Mouse (Mus musculus): ENCODE data around the gene H2-D1. TPM values are rescaled to one million over a fixed set of nuclear protein-coding genes. Genes with fewer than 3 reads are reported as not detected.

H2-D1 gene
- 46.9 and 51.7 TPM in 2 replicates for polyA plus RNA-seq (2014; fragmentation: Nextera tagmentation; extraction: Ambion mirVana)

DNA sequence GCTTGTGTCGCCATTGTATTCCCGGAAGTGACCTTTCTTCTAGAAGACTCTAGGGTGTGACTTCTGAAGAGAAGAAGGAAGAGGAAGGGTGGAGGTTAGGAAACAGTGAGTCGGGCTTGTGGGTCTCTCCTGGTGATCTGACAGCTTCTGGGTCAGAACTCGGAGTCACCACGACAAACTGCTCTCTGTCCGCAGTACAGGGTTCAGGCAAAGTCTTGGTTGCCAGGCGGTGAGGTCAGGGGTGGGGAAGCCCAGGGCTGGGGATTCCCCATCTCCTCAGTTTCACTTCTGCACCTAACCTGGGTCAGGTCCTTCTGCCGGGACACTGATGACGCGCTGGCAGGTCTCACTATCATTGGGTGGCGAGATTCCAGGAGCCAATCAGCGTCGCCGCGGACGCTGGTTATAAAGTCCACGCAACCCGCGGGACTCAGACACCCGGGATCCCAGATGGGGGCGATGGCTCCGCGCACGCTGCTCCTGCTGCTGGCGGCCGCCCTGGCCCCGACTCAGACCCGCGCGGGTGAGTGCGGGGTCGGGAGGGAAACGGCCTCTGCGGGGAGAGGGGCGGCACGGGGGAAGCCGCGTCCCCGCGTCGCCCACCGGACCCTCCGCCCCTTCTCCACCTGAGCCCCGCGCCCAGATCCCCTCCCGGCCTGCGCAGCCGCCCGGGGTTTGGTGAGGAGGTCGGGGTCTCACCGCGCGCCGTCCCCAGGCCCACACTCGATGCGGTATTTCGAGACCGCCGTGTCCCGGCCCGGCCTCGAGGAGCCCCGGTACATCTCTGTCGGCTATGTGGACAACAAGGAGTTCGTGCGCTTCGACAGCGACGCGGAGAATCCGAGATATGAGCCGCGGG lies at the start of gene H2-D1:
H2-D1 (plus strand) TSS at position 67 of the 859 bp plus-strand sequence.
- peak within 1 kb of the TSS; percentile 63 for H3K4me3 ChIP-seq (ENCODE audit: low read depth, low read length)
- ATAC-seq (ENCODE audit: low read depth): peak; percentile 90
- 2% methylated on average over 39 of the region's 73 CpGs for WGBS
- peak within 1 kb of the TSS; percentile 95 for H3K4me2 ChIP-seq (ENCODE audit: low read depth, low read length)
- DNase-seq (ENCODE audit: low spot score): peak; percentile 91
- no peaks in the 10 kb centered on the region for H3K9me3 ChIP-seq (ENCODE audit: control insufficient read depth, low read length)
- H3K36me3 ChIP-seq (ENCODE audit: control insufficient read depth, insufficient read depth, low read length): no peaks in the 10 kb centered on the region
- H3K27me3 ChIP-seq (replicated peaks; ENCODE audit: control insufficient read depth, insufficient read depth, low read length): peaks cover 32% of the 10 kb centered on the region
- H3K4me1 ChIP-seq (ENCODE audit: control insufficient read depth, insufficient read depth, low read length): no peaks in the 10 kb centered on the region
- H3K9ac ChIP-seq (ENCODE audit: low read depth, low read length): peak within 1 kb of the TSS; percentile 66
- no peak within 1 kb of the TSS for H3K27ac ChIP-seq (replicated peaks; ENCODE audit: low read depth, low read length)

DNA sequence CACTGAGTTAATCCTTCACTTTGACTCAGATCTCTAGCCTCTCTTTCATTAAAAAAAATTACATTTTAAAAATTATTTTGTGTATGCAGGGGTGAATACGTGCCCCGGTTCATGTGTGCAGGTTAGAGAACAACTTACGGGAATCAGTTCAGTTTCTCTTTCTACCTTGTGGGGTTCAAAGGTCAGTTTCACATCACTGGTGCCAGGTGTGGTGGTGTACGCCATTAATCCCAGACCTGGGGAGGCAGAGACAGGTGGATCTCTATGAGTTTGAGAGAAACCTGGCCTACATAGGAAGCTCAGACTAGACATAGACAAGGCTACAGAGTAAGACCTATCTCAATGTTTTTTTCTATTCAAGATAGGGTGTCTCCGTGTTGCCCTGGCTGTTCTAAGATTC lies 49.5 kb upstream of the H2-D1 start:
- H3K36me3 ChIP-seq (ENCODE audit: control insufficient read depth, insufficient read depth, low read length): no peaks in the 10 kb centered on the region
- no peak for ATAC-seq (ENCODE audit: low read depth)
- no peaks in the 10 kb centered on the region for H3K27me3 ChIP-seq (replicated peaks; ENCODE audit: control insufficient read depth, insufficient read depth, low read length)
- no peak overlapping the region for H3K9ac ChIP-seq (ENCODE audit: low read depth, low read length)
- DNase-seq (ENCODE audit: low spot score): no peak
- no peaks in the 10 kb centered on the region for H3K4me1 ChIP-seq (ENCODE audit: control insufficient read depth, insufficient read depth, low read length)
- 92% methylated on average over 5 of the region's 5 CpGs for WGBS
- H3K4me3 ChIP-seq (ENCODE audit: low read depth, low read length): no peak overlapping the region
- H3K9me3 ChIP-seq (ENCODE audit: control insufficient read depth, low read length): no peaks in the 10 kb centered on the region
- no peak overlapping the region for H3K27ac ChIP-seq (replicated peaks; ENCODE audit: low read depth, low read length)
- H3K4me2 ChIP-seq (ENCODE audit: low read depth, low read length): no peak overlapping the region

DNA sequence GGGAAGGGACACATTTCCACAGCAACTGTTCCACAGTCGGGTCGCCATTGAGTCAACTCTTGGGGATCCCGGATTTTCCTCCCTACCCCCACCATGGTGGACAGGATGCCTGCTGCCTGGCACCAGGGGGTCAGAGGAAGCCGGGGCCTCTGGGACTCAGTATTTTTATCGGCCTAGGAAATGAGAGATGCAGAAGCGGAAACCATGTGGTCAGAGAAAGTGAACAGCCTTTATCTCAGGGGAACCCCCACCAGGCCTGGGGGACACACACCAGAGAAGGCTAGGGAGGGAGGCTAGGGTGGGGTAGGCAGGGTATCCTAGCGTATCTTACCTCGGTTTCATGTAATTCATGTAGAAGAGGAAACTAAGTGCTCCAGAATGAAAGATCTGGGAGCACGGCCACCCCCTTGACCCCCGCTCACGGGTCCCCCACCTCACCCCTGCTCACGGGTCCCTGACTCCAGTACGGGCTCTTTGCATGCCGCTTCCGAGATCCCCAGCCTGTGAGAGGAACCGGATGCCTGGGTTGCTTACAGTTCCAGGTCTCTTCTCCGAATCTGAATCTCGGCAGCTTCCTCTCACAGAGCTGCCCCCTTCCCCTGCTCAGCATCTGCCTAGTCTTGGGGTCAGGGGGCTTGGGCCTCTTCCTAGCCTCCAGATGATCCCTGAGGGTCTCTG lies 43.9 kb upstream of the H2-D1 start:
- 77% methylated on average over 18 of the region's 18 CpGs for WGBS
- H3K27ac ChIP-seq (replicated peaks; ENCODE audit: low read depth, low read length): no peak overlapping the region
- no peak for ATAC-seq (ENCODE audit: low read depth)

DNA sequence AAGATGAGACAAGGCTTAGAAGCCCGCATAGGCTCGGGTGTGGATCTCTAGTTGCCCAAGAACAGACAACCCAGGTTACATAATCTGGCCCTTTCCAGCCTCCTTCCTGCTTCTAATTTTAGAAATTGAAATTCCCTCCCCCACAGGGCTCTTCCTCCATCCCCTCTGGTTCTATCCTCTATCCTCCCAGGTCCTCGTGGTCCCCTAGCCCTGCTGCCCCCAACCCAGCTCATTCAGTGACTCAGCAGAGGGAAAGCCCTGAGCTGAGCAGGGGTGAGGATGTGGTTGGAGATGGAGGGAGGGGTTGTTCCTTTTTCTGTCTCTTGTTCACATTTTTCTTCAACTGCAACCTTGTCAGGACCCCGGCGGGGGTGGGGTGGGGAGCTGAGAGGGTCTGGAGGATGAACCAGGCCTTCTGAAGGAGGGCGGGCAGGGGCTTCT lies 42.9 kb upstream of the H2-D1 start:
- Histone ChIP-seq H3K4me1 (ENCODE audit: control insufficient read depth, insufficient read depth, low read length) (no peaks in the 10 kb centered on the region), H3K4me2 (ENCODE audit: low read depth, low read length) (no peak overlapping the region), H3K36me3 (ENCODE audit: control insufficient read depth, insufficient read depth, low read length) (peaks cover 24% of the 10 kb centered on the region), H3K4me3 (ENCODE audit: low read depth, low read length) (no peak overlapping the region), H3K27ac (replicated peaks; ENCODE audit: low read depth, low read length) (no peak overlapping the region; the same call in 1 of the 2 replicates), H3K27me3 (replicated peaks; ENCODE audit: control insufficient read depth, insufficient read depth, low read length) (no peaks in the 10 kb centered on the region), H3K9me3 (ENCODE audit: control insufficient read depth, low read length) (no peaks in the 10 kb centered on the region), H3K9ac (ENCODE audit: low read depth, low read length) (0 out of 2 replicates have a peak overlapping the region, but pooled peaks have one; percentile 25)
- no peak for DNase-seq (ENCODE audit: low spot score)
- ATAC-seq (ENCODE audit: low read depth): no peak
- 79% methylated on average over 6 of the region's 6 CpGs for WGBS

More for the DNA sequence above, 43.9 kb upstream of the H2-D1 start:
- Histone ChIP-seq H3K9ac (ENCODE audit: low read depth, low read length) (0 out of 2 replicates have a peak overlapping the region, but pooled peaks have one; percentile 16), H3K27me3 (replicated peaks; ENCODE audit: control insufficient read depth, insufficient read depth, low read length) (no peaks in the 10 kb centered on the region), H3K4me1 (ENCODE audit: control insufficient read depth, insufficient read depth, low read length) (no peaks in the 10 kb centered on the region), H3K4me2 (ENCODE audit: low read depth, low read length) (no peak overlapping the region), H3K9me3 (ENCODE audit: control insufficient read depth, low read length) (no peaks in the 10 kb centered on the region), H3K36me3 (ENCODE audit: control insufficient read depth, insufficient read depth, low read length) (peaks cover 24% of the 10 kb centered on the region), H3K4me3 (ENCODE audit: low read depth, low read length) (no peak overlapping the region)
- DNase-seq (ENCODE audit: low spot score): no peak

DNA sequence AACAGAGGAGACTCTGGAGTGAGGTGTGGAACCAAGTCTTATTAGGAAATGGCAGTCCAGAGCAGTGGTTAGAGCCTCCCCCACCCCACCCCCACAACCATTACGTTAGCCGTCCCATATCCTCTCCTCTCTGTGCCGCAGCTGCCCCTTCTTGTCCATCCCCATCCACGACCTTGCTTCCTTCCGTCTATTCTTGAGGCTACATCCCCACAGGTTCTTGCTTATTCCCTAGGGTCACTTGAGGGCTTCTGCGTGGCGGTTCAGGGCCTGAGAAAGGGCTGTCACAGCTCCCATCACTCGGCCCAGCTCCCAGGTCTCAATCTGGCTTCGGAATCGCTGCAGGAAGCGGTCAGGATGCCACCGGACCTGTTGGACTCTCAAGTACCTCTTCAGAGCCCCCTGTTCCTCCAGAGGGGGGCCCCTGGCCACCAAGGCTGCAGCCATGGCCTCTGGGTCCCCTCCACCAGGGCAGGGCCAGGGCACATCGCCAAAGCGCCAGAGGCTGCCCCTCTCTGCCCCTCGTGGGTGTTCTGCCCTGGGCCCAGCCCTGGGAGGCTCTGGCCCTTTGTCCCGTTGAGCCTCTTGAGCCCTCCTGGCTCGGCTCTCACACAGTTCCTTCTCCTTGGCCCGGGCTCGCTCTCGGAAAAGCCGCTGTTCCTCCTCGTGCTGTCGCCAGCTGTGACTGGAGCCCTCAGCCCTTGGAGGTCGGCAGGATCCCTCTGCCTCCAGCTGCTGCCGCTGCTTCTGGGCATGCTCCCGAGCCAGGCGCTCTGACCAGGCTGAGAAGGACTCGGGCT lies 42.2 kb upstream of the H2-D1 start, which contains the start of gene Gm16181:
Gm16181 (plus strand) TSS at position 679 of the 797 bp plus-strand sequence.
- no peaks in the 10 kb centered on the region for H3K4me1 ChIP-seq (ENCODE audit: control insufficient read depth, insufficient read depth, low read length)
- no peak within 1 kb of the TSS for H3K4me3 ChIP-seq (ENCODE audit: low read depth, low read length)
- WGBS: 78% methylated on average over 27 of the region's 28 CpGs
- no peak for DNase-seq (ENCODE audit: low spot score)
- peaks cover 30% of the 10 kb centered on the region for H3K36me3 ChIP-seq (ENCODE audit: control insufficient read depth, insufficient read depth, low read length)
- no peak within 1 kb of the TSS for H3K4me2 ChIP-seq (ENCODE audit: low read depth, low read length)
- H3K9me3 ChIP-seq (ENCODE audit: control insufficient read depth, low read length): no peaks in the 10 kb centered on the region
- no peak within 1 kb of the TSS; the same call in 1 of the 2 replicates for H3K27ac ChIP-seq (replicated peaks; ENCODE audit: low read depth, low read length)
- ATAC-seq (ENCODE audit: low read depth): peak; percentile 46; the same call in 1 of the 2 replicates
- H3K9ac ChIP-seq (ENCODE audit: low read depth, low read length): 0 out of 2 replicates have a peak within 1 kb of the TSS, but pooled peaks have one; percentile 25
- no peaks in the 10 kb centered on the region for H3K27me3 ChIP-seq (replicated peaks; ENCODE audit: control insufficient read depth, insufficient read depth, low read length)

DNA sequence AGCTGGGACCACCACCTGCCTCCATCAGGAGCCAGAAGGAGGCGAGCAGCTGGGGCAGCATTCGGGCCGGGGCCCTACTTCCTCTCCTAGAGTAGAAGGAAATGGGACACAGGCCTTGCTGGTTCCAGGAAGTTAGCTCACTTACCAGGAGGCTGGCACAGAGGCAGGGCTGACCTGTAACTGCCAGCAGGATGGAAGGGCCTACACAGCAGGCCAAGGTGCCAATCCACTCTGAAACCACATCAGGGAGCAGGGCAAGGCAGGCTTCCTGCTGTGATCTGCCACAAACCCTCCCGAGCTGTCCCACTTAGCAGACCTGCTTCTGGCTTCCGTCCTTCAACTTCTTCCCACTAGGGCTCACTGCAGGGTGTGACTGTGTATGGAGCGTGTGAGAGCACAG lies 40.2 kb upstream of the H2-D1 start:
- Histone ChIP-seq H3K9ac (ENCODE audit: low read depth, low read length) (no peak overlapping the region), H3K4me1 (ENCODE audit: control insufficient read depth, insufficient read depth, low read length) (no peaks in the 10 kb centered on the region), H3K4me3 (ENCODE audit: low read depth, low read length) (no peak overlapping the region), H3K4me2 (ENCODE audit: low read depth, low read length) (no peak overlapping the region), H3K9me3 (ENCODE audit: control insufficient read depth, low read length) (no peaks in the 10 kb centered on the region), H3K36me3 (ENCODE audit: control insufficient read depth, insufficient read depth, low read length) (peaks cover 35% of the 10 kb centered on the region), H3K27ac (replicated peaks; ENCODE audit: low read depth, low read length) (no peak overlapping the region), H3K27me3 (replicated peaks; ENCODE audit: control insufficient read depth, insufficient read depth, low read length) (no peaks in the 10 kb centered on the region)
- WGBS: 73% methylated on average over 6 of the region's 6 CpGs
- DNase-seq (ENCODE audit: low spot score) (no peak), ATAC-seq (ENCODE audit: low read depth) (no peak)

DNA sequence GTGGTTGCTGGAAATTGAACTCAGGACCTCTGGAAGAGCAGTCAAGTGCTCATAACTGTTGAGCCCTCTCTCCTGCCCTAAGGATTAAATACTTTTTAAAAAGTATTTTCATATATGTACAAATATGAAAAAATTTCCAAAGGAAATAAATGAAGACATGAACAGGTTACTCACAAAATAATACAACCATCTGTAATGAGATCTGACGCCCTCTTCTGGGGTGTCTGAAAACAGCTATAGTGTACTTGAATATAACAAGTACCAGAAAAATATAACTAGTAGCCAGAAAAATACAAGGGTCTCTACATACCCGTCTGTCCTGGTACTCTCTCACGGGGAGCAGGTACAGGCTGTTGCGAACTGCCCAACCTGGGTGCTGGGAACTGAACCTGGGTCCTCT lies 37.9 kb upstream of the H2-D1 start:
- Histone ChIP-seq H3K4me2 (ENCODE audit: low read depth, low read length) (no peak overlapping the region), H3K27me3 (replicated peaks; ENCODE audit: control insufficient read depth, insufficient read depth, low read length) (no peaks in the 10 kb centered on the region), H3K4me1 (ENCODE audit: control insufficient read depth, insufficient read depth, low read length) (no peaks in the 10 kb centered on the region), H3K9me3 (ENCODE audit: control insufficient read depth, low read length) (no peaks in the 10 kb centered on the region), H3K27ac (replicated peaks; ENCODE audit: low read depth, low read length) (no peak overlapping the region), H3K9ac (ENCODE audit: low read depth, low read length) (no peak overlapping the region), H3K4me3 (ENCODE audit: low read depth, low read length) (no peak overlapping the region), H3K36me3 (ENCODE audit: control insufficient read depth, insufficient read depth, low read length) (peaks cover 52% of the 10 kb centered on the region)
- ATAC-seq (ENCODE audit: low read depth): no peak
- whole genome bisulfite sequencing: 98% methylated on average over 4 of the region's 4 CpGs
- no peak for DNase-seq (ENCODE audit: low spot score)

DNA sequence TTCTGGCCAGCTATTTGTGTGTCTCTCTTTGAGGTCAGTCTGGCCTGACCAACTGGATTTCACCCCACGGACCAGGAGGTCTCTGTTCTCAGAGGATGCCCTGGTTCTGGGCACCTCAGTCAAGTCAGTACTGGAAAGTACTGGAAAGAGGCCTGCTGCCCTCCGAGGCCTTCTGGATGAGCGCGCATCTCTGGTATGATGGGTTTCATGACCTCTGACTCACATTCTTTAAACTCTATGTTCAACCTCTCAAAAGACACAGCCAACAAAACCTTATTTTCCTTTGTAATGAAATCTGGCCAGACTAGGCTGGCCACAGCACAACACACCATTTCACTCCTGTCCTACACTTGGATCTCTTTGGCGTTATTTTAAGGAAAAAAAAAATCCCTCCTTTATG lies 37.1 kb upstream of the H2-D1 start:
- 85% methylated on average over 5 of the region's 5 CpGs for WGBS
- no peak for DNase-seq (ENCODE audit: low spot score)
- Histone ChIP-seq H3K4me1 (ENCODE audit: control insufficient read depth, insufficient read depth, low read length) (no peaks in the 10 kb centered on the region), H3K27ac (replicated peaks; ENCODE audit: low read depth, low read length) (no peak overlapping the region), H3K9me3 (ENCODE audit: control insufficient read depth, low read length) (no peaks in the 10 kb centered on the region), H3K27me3 (replicated peaks; ENCODE audit: control insufficient read depth, insufficient read depth, low read length) (no peaks in the 10 kb centered on the region), H3K36me3 (ENCODE audit: control insufficient read depth, insufficient read depth, low read length) (peaks cover 50% of the 10 kb centered on the region), H3K9ac (ENCODE audit: low read depth, low read length) (no peak overlapping the region), H3K4me3 (ENCODE audit: low read depth, low read length) (no peak overlapping the region), H3K4me2 (ENCODE audit: low read depth, low read length) (no peak overlapping the region)
- no peak for ATAC-seq (ENCODE audit: low read depth)

All from embryonic facial prominence, embryonic 14.5 days (tissue).